Mouse (Mus musculus) adrenal gland, adult 2 months (tissue): ENCODE measurements around the gene Fem1a. TPM values are rescaled to one million over a fixed set of nuclear protein-coding genes. Genes with fewer than 3 reads are reported as not detected.

Source experiments
- DNase-seq: peaks from one replicate; pipeline ENCODE4 v3.0.0; 2021
- microRNA-seq, 2 experiments: library from miRNA; unstranded; fragments of <30 nt; microRNA quantifications; one replicate each; pipeline ENCODE4 v1.2.0; 2021
- polyA plus RNA-seq: library from polyadenylated mRNA; depleted of rRNA; stranded (reverse); fragments of >200 nt; gene quantifications from 2 replicates; pipeline ENCODE4 v1.2.3, GENCODE M21; 2012; rRNA removed
- total RNA-seq, 2 experiments: library from RNA; stranded (reverse); gene quantifications; 2 replicates each; pipeline ENCODE4 v1.2.3; 2021

Fem1a gene
- total and polyA plus RNA-seq, 3 experiments: 27.0 to 46.9 (median 32.4) TPM

- peak; percentile 97 for DNase-seq
Measured at GRCm38 (mm10) chr17:56303847-56304586, 47.4 kb downstream of the Fem1a start.

GRCm38 (mm10) chr17:56304718-56305117 lies 48.1 kb downstream of the Fem1a start:
- DNase-seq: no peak

GRCm38 (mm10) chr17:56305156-56305555 lies 48.5 kb downstream of the Fem1a start:
- DNase-seq: no peak

GRCm38 (mm10) chr17:56305826-56306225 lies 49.2 kb downstream of the Fem1a start:
- no peak for DNase-seq

- DNase-seq: no peak
Measured at GRCm38 (mm10) chr17:56308088-56308487, 51.5 kb downstream of the Fem1a start.

GRCm38 (mm10) chr17:56309191-56309945 lies 52.8 kb downstream of the Fem1a start:
- no peak for DNase-seq

Small RNA genes within 50 kb of the gene (microRNA-seq; reads per million reads assigned to microRNA genes)
- gene Mir7b: 3,641 to 4,631 reads per million in 2 experiments

Other genes with a start within 250 kb of the Fem1a start
- gene Sh3gl1, start 220.2 kb upstream of the Fem1a start, total RNA-seq: 10 to 100 TPM; 41.3 to 44.0 TPM
- 66.4 and 70.6 TPM in 2 replicates for gene Sh3gl1, start 220.2 kb upstream of the Fem1a start, polyA plus RNA-seq
- gene Chaf1a, start 216.4 kb upstream of the Fem1a start, total RNA-seq: 1 to 10 TPM; 1.6 to 2.5 TPM
- gene Chaf1a, start 216.4 kb upstream of the Fem1a start, polyA plus RNA-seq: 1.5 and 2.0 TPM in 2 replicates
- 10 to 100 TPM; 83.2 to 83.8 TPM for gene Ubxn6, start 181.8 kb upstream of the Fem1a start, total RNA-seq
- 67.8 and 91.2 TPM in 2 replicates for gene Ubxn6, start 181.8 kb upstream of the Fem1a start, polyA plus RNA-seq
- 10 to 100 TPM; 52.7 to 63.7 TPM for gene Hdgfl2, start 177.2 kb upstream of the Fem1a start, total RNA-seq
- 93.5 and 97.9 TPM in 2 replicates for gene Hdgfl2, start 177.2 kb upstream of the Fem1a start, polyA plus RNA-seq
- gene Plin4, start 147.0 kb upstream of the Fem1a start, total RNA-seq: 100 to 1,000 TPM in 1 of 2 experiments, 10 to 100 TPM in 1; 92.6 to 121 TPM
- 100 and 184 TPM in 2 replicates for gene Plin4, start 147.0 kb upstream of the Fem1a start, polyA plus RNA-seq
- 10 to 100 TPM; 59.5 to 71.9 TPM for gene Plin5, start 139.2 kb upstream of the Fem1a start, total RNA-seq
- gene Plin5, start 139.2 kb upstream of the Fem1a start, polyA plus RNA-seq: 42.9 and 91.7 TPM in 2 replicates
- 10 to 100 TPM; 23.9 to 45.5 TPM for gene Lrg1, start 134.8 kb upstream of the Fem1a start, total RNA-seq
- 134 and 212 TPM in 2 replicates for gene Lrg1, start 134.8 kb upstream of the Fem1a start, polyA plus RNA-seq
- gene Sema6b, start 116.5 kb upstream of the Fem1a start, total RNA-seq: 10 to 100 TPM in 1 of 2 experiments, 1 to 10 TPM in 1; 6.3 to 10.2 TPM
- gene Sema6b, start 116.5 kb upstream of the Fem1a start, polyA plus RNA-seq: 32.9 and 36.5 TPM in 2 replicates
- gene Tnfaip8l1, start 94.3 kb upstream of the Fem1a start, total RNA-seq: 1 to 10 TPM; 2.0 to 2.4 TPM
- 4.2 and 6.7 TPM in 2 replicates for gene Tnfaip8l1, start 94.3 kb upstream of the Fem1a start, polyA plus RNA-seq
- gene Mydgf, start 72.9 kb upstream of the Fem1a start, total RNA-seq: 10 to 100 TPM; 51.8 to 55.3 TPM
- gene Mydgf, start 72.9 kb upstream of the Fem1a start, polyA plus RNA-seq: 70.5 and 71.0 TPM in 2 replicates
- 10 to 100 TPM; 37.5 to 39.7 TPM for gene Dpp9, start 37.9 kb upstream of the Fem1a start, total RNA-seq
- gene Dpp9, start 37.9 kb upstream of the Fem1a start, polyA plus RNA-seq: 53.2 and 65.3 TPM in 2 replicates
- 10 to 100 TPM; 22.7 to 29.4 TPM for gene Ticam1, start 20.0 kb downstream of the Fem1a start, total RNA-seq
- gene Ticam1, start 20.0 kb downstream of the Fem1a start, polyA plus RNA-seq: 39.7 and 50.2 TPM in 2 replicates
- gene Plin3, start 36.1 kb downstream of the Fem1a start, total RNA-seq: 100 to 1,000 TPM in 1 of 2 experiments, 10 to 100 TPM in 1; 65.9 to 101 TPM
- gene Plin3, start 36.1 kb downstream of the Fem1a start, polyA plus RNA-seq: 43.9 and 51.8 TPM in 2 replicates
- not detected for gene Arrdc5, start 43.5 kb downstream of the Fem1a start, total RNA-seq
- gene Arrdc5, start 43.5 kb downstream of the Fem1a start, polyA plus RNA-seq: not detected in 2 replicates
- 1 to 10 TPM; 3.1 to 3.5 TPM for gene Uhrf1, start 46.5 kb downstream of the Fem1a start, total RNA-seq
- 2.7 and 3.0 TPM in 2 replicates for gene Uhrf1, start 46.5 kb downstream of the Fem1a start, polyA plus RNA-seq
- 10 to 100 TPM; 37.6 to 37.8 TPM for gene Kdm4b, start 69.3 kb downstream of the Fem1a start, total RNA-seq
- 53.7 and 56.4 TPM in 2 replicates for gene Kdm4b, start 69.3 kb downstream of the Fem1a start, polyA plus RNA-seq
- gene Ptprs, start 219.7 kb downstream of the Fem1a start, total RNA-seq: 100 to 1,000 TPM; 149 to 249 TPM
- gene Ptprs, start 219.7 kb downstream of the Fem1a start, polyA plus RNA-seq: 573 and 605 TPM in 2 replicates